Mouse (Mus musculus) limb, embryonic 10.5 days (tissue): ENCODE measurements at regions not wholly inside any gene's neighbourhood (a gene's known extent, or its start where the extent isn't known, plus 50 kb on each side); places are given as distances from the start of the nearest gene placed in this dataset.
A peak's percentile ranks its signal among the peaks of the same experiment; 100 is the strongest.

Experiments
- DNase-seq: peaks from one replicate; pipeline ENCODE4 v3.0.0-alpha.2; 2017; ENCODE audit warnings: low spot score
- H3K27ac ChIP-seq: fragments of 300-500 bp; sonication (generic); 2 replicates; pipeline ENCODE4 v1.5.1; 2016; ENCODE audit warnings: mild to moderate bottlenecking
- H3K27me3 ChIP-seq: fragments of 300-500 bp; sonication (generic); 2 replicates; pipeline ENCODE4 v1.6.1; 2016; ENCODE audit warnings: low read depth, mild to moderate bottlenecking; ENCODE audit not compliant: poor library complexity, severe bottlenecking
- H3K36me3 ChIP-seq: fragments of 300-500 bp; sonication (generic); 2 replicates; pipeline ENCODE4 v1.6.1; 2016; ENCODE audit warnings: mild to moderate bottlenecking, moderate library complexity
- H3K4me1 ChIP-seq: fragments of 300-500 bp; sonication (generic); 2 replicates; pipeline ENCODE4 v1.6.1; 2016
- H3K4me3 ChIP-seq: fragments of 300-500 bp; sonication (generic); 2 replicates; pipeline ENCODE4 v1.5.1; 2016; ENCODE audit warnings: mild to moderate bottlenecking, moderate library complexity
- H3K9me3 ChIP-seq: fragments of 300-500 bp; sonication (generic); replicated peaks from 2 replicates; pipeline ENCODE4 v1.6.1; 2016; ENCODE audit warnings: mild to moderate bottlenecking
- WGBS: fragments of 180-500 bp; shearing (Covaris S2); methylation state at CpG from one replicate; pipeline ENCODE4 v1.1.7; 2016; 5-methylcytosine and 5-hydroxymethylcytosine counted together

DNA sequence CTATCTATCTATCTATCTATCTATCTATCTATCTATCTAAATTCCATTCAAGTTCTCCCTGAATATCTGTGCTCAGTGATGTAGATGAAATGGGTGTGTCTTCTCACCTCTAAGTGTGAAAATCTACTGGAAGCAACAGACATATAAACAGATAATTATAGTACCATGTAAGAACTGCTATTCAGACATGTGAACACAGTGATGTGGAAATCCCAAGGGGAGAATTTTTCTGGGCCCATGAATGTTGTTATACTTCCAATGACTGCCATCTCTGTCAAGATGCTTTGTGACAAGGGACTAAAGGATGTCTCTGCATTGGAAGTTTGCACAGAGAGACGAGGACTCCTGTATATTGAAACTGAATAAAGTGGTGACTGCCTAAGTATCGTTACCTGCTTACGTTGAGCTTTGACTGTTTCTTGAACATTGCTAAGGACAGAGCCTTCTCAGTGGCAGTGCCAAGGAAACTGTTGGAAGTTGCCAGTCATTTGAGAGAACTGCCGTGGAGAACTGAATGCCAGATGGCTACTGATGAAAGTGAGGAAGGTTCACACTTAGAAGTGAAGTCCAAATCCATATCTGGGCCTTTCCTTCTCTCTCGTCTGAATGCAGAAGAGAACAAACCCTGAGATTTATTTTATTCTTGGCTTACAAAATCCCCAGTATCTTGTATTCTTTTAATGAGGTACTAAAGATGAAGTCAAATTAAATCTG, 175.0 kb upstream of the Cd180 start:
- H3K4me1 ChIP-seq: peaks cover 12% of the 10 kb centered on the region
- H3K27ac ChIP-seq: no peak overlapping the region
- H3K4me3 ChIP-seq: no peak overlapping the region
- H3K27me3 ChIP-seq: peaks cover 63% of the 10 kb centered on the region
- H3K9me3 ChIP-seq: no peaks in the 10 kb centered on the region
- 91% methylated on average over 5 of the region's 5 CpGs for WGBS
- H3K36me3 ChIP-seq: no peaks in the 10 kb centered on the region
- DNase-seq: no peak

DNA sequence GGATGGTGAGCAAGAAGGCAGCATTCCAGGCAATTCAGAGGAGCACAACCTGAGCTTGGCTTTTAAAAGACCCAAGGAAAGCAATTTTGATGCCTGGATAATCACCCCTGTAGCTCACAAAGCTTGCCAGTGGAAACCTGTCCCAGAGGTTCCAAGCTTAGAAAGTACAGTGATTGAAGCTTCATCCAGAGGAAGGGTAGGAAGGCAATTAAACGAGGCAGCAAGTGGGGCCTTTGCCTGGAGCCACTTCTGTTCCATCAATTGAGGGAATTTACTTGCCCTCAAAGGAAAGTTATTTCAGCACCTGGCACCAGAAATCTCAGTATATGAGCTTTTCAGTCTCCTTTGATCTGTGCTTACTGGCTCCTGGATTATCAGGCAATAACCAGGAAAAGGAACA, 171.9 kb upstream of the Cd180 start:
- Histone ChIP-seq H3K36me3 (no peaks in the 10 kb centered on the region), H3K27ac (no peak overlapping the region), H3K4me1 (peaks cover 12% of the 10 kb centered on the region), H3K9me3 (no peaks in the 10 kb centered on the region), H3K27me3 (peaks cover 60% of the 10 kb centered on the region), H3K4me3 (no peak overlapping the region)
- DNase-seq: peak; percentile 28
- 20% methylated on average over 1 of the region's 1 CpGs for WGBS

DNA sequence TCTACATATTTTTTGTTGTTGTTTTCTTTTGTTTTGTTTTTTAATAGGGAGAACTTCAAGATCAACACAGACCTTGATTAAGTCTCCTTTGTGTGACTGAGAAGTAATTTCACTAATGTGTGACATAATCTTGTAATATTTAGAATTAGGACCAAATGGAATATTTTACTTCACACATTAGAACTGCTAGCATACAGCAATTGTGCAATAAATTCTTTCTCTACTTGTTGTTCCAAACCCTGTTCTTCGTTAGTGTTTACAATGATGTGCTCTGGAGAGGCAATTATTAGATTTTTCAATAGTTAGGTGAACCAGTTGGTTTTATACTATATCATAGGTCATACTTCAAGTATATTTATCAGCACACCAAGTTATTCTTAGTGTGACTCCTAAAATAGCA, 171.3 kb upstream of the Cd180 start:
- peaks cover 12% of the 10 kb centered on the region for H3K4me1 ChIP-seq
- H3K27ac ChIP-seq: no peak overlapping the region
- no peak overlapping the region for H3K4me3 ChIP-seq
- no peaks in the 10 kb centered on the region for H3K9me3 ChIP-seq
- H3K36me3 ChIP-seq: no peaks in the 10 kb centered on the region
- DNase-seq: no peak
- 85% methylated on average over 1 of the region's 1 CpGs for WGBS
- peaks cover 56% of the 10 kb centered on the region for H3K27me3 ChIP-seq

DNA sequence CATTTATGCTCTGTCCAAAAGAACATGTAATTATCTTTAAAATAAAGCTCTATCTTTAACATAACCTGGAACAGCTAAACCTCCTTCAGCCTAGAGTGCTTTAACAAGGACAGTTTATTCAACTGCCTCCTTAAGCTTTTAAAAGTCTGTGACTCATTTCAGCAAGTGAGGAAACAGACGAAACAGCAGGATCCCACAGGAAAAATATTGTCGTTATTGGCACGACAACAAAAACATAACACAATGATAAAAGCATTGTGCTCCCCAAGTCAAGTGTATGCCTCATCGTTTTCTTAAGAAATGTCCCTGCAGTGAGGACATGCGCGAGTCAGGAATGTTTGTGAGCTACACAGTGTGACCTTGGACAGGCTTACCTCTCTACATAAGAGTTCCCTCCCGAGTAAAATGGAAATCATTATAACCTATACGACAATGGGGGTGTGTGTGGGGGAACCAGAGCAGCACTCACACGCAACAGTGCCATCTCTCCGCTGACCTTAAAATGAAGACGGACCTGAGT, 166.7 kb upstream of the Cd180 start:
- Histone ChIP-seq H3K9me3 (no peaks in the 10 kb centered on the region), H3K27ac (no peak overlapping the region), H3K4me1 (peaks cover 2% of the 10 kb centered on the region; the same call in 1 of the 2 replicates), H3K36me3 (no peaks in the 10 kb centered on the region), H3K27me3 (peaks cover 44% of the 10 kb centered on the region), H3K4me3 (no peak overlapping the region)
- WGBS: 89% methylated on average over 11 of the region's 11 CpGs
- DNase-seq: no peak

DNA sequence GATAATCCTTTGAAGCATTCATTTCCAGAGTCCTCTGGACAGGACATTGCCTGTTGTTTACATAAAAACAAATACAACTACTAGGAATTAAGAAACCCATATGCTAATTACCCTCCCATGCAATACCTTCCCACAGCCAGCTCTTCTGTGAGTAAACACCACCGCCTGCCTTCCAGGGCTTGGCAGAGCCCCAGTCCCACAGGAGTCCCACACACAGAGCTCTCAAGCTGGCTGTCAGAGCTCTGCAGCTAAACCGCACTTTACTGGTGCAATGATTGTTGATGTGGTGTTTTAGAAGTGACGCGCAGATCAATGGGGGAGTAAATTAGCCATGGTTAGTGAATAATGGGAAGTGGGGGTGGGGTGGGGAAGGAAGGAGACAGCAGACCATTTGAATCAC, 159.6 kb upstream of the Cd180 start:
- DNase-seq: no peak
- Histone ChIP-seq H3K9me3 (no peaks in the 10 kb centered on the region), H3K4me1 (peaks cover 29% of the 10 kb centered on the region), H3K4me3 (no peak overlapping the region), H3K27ac (no peak overlapping the region), H3K36me3 (no peaks in the 10 kb centered on the region), H3K27me3 (peaks cover 85% of the 10 kb centered on the region)
- WGBS: 11% methylated on average over 4 of the region's 4 CpGs

DNA sequence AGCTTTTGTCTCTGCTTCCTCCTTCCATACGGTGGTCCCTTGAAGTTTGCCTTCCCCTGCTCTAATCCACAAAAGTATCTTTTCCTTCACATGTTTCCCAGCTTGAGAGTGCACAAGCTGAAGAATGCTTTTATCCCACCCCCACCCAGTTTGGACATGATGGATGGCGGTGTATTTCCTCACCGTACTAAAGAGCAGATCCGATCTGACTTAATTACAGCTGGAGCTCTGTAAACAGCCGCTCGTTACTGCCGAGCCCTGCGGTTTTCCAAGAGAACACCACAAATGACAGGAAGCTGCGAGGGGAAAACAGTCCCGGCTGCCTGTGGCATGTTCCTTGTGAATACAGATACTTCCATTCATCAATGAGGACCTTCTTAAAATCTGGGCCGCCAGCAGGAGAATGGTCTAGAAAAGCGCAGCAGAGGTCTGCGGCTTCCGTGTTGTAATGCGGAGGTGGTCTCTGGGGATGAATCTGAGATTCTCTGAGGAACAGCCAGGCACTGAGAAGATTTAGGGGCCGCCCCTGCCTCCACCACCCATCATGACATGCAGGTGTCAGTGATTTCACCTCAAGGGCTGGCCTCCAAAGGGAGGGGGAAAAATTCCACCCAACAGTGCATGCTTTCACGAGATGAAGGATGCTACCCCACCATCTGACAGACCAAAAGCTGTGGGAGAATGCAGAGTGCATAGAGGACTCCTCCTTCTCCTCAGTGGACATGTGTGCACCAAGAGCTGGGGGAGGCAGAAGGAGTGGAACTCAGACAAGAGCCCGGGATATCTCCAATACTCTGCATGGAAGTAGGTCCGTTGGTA, 155.7 kb upstream of the Cd180 start:
- H3K9me3 ChIP-seq: no peaks in the 10 kb centered on the region
- H3K27ac ChIP-seq: peak overlapping the region; percentile 61
- peaks cover 92% of the 10 kb centered on the region for H3K27me3 ChIP-seq
- H3K36me3 ChIP-seq: no peaks in the 10 kb centered on the region
- peaks cover 32% of the 10 kb centered on the region for H3K4me1 ChIP-seq
- 19% methylated on average over 19 of the region's 19 CpGs for WGBS
- DNase-seq: peak; percentile 62
- H3K4me3 ChIP-seq: peak overlapping the region; percentile 35

DNA sequence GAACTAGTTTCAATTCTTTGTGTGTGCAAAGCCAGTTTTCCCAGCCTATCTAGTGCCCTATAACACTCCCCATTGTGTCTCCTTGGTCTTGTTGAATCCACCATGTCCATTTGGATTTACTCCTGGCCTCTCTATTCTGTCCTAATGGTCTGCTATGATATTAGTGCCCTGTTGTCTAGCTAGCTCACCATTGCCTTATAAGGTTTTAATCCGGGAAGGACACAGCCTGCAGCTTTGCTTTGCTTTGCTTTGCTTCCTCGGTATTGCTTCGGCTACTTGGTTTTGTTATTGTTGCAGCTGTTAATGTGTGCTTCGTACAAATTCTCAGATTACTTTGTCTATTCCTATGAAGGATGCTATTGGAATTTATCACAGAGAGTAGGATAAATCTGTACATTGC, 152.9 kb upstream of the Cd180 start:
- H3K27ac ChIP-seq: no peak overlapping the region
- no peaks in the 10 kb centered on the region for H3K9me3 ChIP-seq
- H3K4me3 ChIP-seq: no peak overlapping the region
- WGBS: 92% methylated on average over 4 of the region's 4 CpGs
- peaks cover 34% of the 10 kb centered on the region for H3K4me1 ChIP-seq
- no peak for DNase-seq
- no peaks in the 10 kb centered on the region for H3K36me3 ChIP-seq
- H3K27me3 ChIP-seq: peaks cover 91% of the 10 kb centered on the region

DNA sequence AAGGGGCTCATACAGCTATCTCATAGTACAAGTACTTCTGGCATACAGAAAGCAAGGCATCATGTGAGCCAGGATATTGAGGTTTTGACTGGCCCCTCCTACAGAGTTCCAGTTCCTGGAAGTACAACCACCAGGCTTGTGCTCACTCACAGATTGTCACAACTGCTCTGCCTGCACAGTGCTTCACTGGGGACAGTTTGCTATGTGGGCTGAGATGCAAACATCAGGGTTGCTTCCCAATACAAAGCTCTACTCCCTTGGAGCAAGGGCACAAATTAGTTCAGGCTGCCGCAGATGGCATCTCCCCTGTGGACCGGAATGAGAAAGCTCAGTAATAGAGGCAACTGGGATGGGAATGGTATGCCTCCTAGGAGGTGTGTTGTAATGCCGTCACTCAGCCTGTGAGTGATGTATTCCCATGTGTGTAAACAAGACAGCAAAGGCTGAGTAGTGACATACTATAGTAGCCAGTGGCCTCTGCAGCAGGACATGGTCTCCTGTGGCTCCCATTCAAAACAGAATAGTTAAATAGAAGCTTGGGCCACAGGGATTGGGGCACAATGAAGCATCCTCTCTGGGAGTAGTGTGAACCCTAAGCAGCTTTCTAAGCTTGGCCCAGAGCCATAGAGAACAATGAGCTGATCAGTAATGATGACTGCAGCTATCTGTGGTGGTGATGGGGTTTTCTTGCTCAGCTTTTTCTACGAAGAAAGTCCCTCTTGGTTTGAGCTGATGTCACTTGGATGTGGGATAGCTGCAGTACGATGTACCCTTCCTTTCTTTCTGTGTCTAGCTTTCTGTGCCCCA, 148.8 kb upstream of the Cd180 start:
- H3K27ac ChIP-seq: no peak overlapping the region
- WGBS: 52% methylated on average over 5 of the region's 5 CpGs
- no peak overlapping the region for H3K4me3 ChIP-seq
- H3K36me3 ChIP-seq: no peaks in the 10 kb centered on the region
- H3K9me3 ChIP-seq: no peaks in the 10 kb centered on the region
- H3K27me3 ChIP-seq: peaks cover 83% of the 10 kb centered on the region
- DNase-seq: no peak
- peaks cover 46% of the 10 kb centered on the region for H3K4me1 ChIP-seq

DNA sequence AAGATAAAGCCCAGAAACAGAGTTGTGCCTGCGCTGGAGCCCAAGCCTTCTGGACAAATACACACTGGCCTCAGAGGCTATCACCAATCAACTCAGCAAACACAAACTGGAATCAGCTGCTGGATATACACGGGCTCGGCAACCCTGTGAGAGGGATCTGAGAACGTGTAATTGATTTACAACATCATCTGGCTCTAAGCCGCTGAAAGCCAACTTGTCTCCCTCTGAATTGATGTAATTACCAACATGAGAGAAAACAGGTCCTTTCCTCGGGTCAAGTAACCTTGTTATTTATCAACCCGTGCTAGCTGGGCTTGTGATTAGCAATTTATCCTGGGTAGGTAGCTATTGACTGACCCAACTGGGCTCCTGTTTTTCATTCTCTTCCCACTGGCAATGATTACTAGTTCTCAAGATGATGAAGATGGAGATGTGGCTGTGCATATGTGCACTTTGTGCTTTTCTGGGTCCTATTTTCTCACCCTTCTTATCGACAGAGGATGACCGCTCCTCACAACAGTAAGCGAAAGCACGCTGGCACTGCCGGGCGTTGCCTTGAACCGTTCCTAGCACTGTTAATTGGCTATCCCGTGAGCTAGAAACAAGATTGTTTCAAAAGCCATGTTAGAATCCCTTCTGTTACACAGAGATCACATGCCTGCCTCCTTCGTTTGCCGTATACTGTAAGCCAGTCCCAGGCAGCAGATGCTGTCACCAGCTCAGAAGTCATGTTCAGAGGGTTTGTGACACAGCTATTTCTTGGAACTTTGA, 147.3 kb upstream of the Cd180 start:
- Histone ChIP-seq H3K36me3 (no peaks in the 10 kb centered on the region), H3K9me3 (no peaks in the 10 kb centered on the region), H3K4me1 (peaks cover 46% of the 10 kb centered on the region), H3K27ac (no peak overlapping the region), H3K27me3 (peaks cover 82% of the 10 kb centered on the region), H3K4me3 (0 out of 2 replicates have a peak overlapping the region, but pooled peaks have one; percentile 27)
- peak; percentile 66 for DNase-seq
- WGBS: 16% methylated on average over 17 of the region's 17 CpGs

DNA sequence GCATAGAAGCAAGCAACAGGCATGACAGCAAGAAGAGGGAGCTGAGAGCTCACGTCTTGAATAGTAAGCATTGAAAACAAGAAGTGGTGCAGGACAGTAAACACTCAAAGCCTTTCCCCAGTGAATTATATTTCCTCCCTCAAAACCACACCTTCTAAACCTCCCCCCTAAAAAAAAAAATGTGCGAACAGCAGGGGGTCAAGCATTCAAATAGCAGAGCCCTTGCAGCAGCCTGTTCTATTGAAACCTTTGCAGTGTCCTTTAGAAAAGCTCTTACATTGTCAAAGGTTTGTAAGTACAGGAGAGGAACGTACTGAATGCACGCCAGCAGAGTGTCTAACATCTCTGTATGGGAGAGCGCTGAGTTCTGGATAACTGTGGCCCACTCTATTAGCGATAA, 145.1 kb upstream of the Cd180 start:
- Histone ChIP-seq H3K9me3 (no peaks in the 10 kb centered on the region), H3K4me3 (no peak overlapping the region), H3K4me1 (peaks cover 49% of the 10 kb centered on the region), H3K27me3 (peaks cover 85% of the 10 kb centered on the region), H3K27ac (no peak overlapping the region), H3K36me3 (no peaks in the 10 kb centered on the region)
- 67% methylated on average over 6 of the region's 6 CpGs for whole genome bisulfite sequencing
- no peak for DNase-seq

DNA sequence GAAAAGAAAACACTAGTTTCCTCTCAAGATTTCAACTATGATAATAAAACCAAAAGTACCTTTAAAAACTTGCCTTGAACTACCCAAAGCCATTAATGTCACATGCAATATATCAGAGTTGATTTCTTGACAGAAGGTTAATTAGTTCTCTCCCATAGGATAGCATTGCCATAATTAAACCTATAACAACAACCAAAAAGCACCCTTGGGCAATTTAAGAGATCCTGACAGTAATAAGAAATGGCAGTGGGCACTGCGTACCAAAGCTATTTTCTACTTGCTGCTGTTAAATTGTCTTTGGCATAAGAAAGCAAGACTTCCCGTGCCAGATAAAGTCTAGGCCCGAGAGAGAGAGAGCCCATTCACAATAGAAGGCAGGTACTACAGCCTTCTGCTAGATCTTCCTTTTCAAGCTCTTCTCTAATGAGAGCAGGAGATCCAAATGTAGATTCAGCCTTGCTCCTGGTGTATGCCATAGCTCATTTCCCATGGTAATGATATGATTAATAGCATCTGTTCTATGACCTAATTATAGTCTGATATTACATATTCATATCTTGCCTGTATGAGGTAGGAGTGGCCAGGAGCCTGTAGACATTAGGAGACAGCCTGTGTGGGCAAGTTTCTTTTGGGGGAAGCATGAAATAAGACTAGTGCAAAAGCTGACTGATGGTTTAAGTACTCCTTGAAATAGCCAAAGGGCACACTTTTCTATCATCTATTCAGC, 126.3 kb upstream of the Cd180 start:
- DNase-seq: no peak
- H3K27ac ChIP-seq: no peak overlapping the region
- H3K4me3 ChIP-seq: no peak overlapping the region
- H3K27me3 ChIP-seq: peaks cover 15% of the 10 kb centered on the region
- H3K36me3 ChIP-seq: no peaks in the 10 kb centered on the region
- 66% methylated on average over 3 of the region's 3 CpGs for WGBS
- no peaks in the 10 kb centered on the region for H3K4me1 ChIP-seq
- H3K9me3 ChIP-seq: no peaks in the 10 kb centered on the region

DNA sequence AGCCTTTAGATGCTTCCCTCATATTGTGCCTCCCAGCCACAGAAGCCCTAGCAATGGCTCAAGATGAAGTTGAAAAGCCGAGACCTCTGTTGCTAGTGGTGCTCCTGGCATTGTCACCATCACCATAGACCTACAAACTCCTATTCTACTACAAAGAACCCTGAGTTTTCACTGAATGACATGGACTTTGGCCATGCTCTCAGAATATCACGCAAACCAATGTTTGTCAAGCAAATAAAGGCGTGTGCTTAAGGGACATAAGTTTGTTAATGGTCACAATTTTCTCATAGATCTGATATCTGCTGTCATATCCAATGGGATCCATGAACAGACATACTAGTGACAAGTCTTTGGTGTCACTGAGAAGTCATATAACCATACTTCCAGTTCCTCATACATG, 123.8 kb upstream of the Cd180 start:
- no peaks in the 10 kb centered on the region for H3K9me3 ChIP-seq
- no peak for DNase-seq
- no peaks in the 10 kb centered on the region for H3K36me3 ChIP-seq
- no peak overlapping the region for H3K4me3 ChIP-seq
- peaks cover 4% of the 10 kb centered on the region; the same call in 1 of the 2 replicates for H3K4me1 ChIP-seq
- H3K27ac ChIP-seq: no peak overlapping the region
- WGBS: 94% methylated on average over 3 of the region's 3 CpGs
- H3K27me3 ChIP-seq: peaks cover 27% of the 10 kb centered on the region
